Mouse (Mus musculus) stomach, postnatal 0 days (tissue): Measurements from ENCODE around the gene Rhox3a2.
"Not testable (repeated sequence)": the region's sequence is repeated elsewhere in the genome, so short reads cannot be mapped to it uniquely, and the experiment has no call there.

Experiments
- CTCF ChIP-seq: IDR thresholded peaks from 2 replicates; pipeline ENCODE4 v1.5.1; 2016; ENCODE audit warnings: antibody characterized with exemption, low read depth, mild to moderate bottlenecking, moderate library complexity
- EP300 ChIP-seq: optimal IDR thresholded peaks from 2 replicates; pipeline ENCODE3; 2016; ENCODE audit warnings: antibody characterized with exemption

- TF ChIP-seq EP300, CTCF: not testable (repeated sequence)
These were observed 52.4 kb downstream of the Rhox3a2 start, which contains the start of gene Rhox4b for GRCm38 (mm10) chrX:37432194-37432593.
